Mouse (Mus musculus) stomach, embryonic 15.5 days (tissue): ENCODE measurements at regions not wholly inside any gene's neighbourhood (a gene's known extent, or its start where the extent isn't known, plus 50 kb on each side); places are given as distances from the start of the nearest gene placed in this dataset.

Source experiments
- ATAC-seq: fragments of 200-750 bp; cut with Nextera tagmentation; 2 replicates; pipeline ENCODE4 v1.8.0; 2017; ENCODE audit warnings: low read depth, moderate number of reproducible peaks, moderate TSS enrichment; ENCODE audit not compliant: insufficient read depth, low FRiP score
- H3K27ac ChIP-seq: fragments of 300-500 bp; sonication (generic); 2 replicates; pipeline ENCODE4 v1.5.1; 2015; ENCODE audit warnings: mild to moderate bottlenecking, inconsistent platforms
- H3K27me3 ChIP-seq: fragments of 300-500 bp; sonication (generic); replicated peaks from 2 replicates; pipeline ENCODE4 v1.6.1; 2015; ENCODE audit warnings: inconsistent platforms
- H3K36me3 ChIP-seq: fragments of 300-500 bp; sonication (generic); 2 replicates; pipeline ENCODE4 v1.6.1; 2015; ENCODE audit warnings: inconsistent platforms
- H3K4me1 ChIP-seq: fragments of 300-500 bp; sonication (generic); 2 replicates; pipeline ENCODE4 v1.6.1; 2015; ENCODE audit warnings: inconsistent platforms
- H3K4me2 ChIP-seq: fragments of 300-500 bp; sonication (generic); 2 replicates; pipeline ENCODE4 v1.6.1; 2015; ENCODE audit warnings: mild to moderate bottlenecking, inconsistent platforms
- H3K4me3 ChIP-seq: fragments of 300-500 bp; sonication (generic); replicated peaks from 2 replicates; pipeline ENCODE4 v1.5.1; 2015; ENCODE audit warnings: inconsistent platforms
- H3K9ac ChIP-seq: fragments of 300-500 bp; sonication (generic); 2 replicates; pipeline ENCODE4 v1.6.1; 2015; ENCODE audit warnings: inconsistent platforms
- H3K9me3 ChIP-seq: fragments of 300-500 bp; sonication (generic); 2 replicates; pipeline ENCODE4 v1.6.1; 2016; ENCODE audit warnings: inconsistent platforms
- WGBS: fragments of 180-500 bp; shearing (Covaris S2); methylation state at CpG from one replicate; pipeline ENCODE4 v1.1.7; 2015; 5-methylcytosine and 5-hydroxymethylcytosine counted together

DNA sequence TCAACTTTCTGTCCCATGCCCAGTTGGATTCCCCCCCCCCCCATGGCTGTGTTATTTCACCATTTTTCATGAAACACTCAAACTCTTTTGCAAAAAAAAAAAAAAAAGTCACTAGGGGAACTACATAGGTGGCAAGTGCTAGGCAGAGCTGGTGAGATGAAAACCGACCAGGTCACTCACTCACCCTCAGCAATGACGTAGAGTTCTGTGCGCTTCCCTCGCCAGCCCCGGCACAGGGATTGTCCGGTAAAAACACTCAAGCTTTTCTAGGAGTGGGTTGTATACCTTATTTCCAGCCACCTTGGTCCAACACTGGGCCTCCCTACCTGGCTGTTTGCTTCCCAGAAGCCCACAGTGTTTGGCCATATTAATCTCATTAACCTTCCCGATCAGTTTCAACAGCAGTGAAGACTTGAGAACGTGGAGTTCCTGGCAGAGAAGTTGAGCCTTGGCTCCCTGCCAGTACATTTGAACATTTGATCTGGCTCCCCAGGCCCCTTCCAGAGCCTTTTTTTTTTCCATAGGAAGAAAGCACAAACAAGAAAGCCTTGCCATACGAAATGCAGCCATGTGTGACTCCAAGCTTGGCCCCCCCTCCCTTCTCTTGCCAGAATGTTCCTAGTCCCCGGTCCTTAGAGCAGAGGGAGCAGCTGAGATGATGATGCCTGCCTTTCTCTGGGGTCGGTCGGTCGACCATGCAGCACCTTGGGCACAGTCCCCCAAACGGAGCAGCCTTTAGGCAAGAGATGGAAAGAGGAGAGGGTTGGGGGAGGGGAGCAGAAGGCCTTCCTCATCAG, 65.9 kb upstream of the Pou3f3 start:
- H3K4me1 ChIP-seq, result peaks cover 6% of the 10 kb centered on the region; the same call in 1 of the 2 replicates
- 0 out of 2 replicates have a peak overlapping the region, but pooled peaks have one; percentile 16 for H3K4me2 ChIP-seq
- 42% methylated on average over 14 of the region's 14 CpGs for WGBS
- H3K27me3 ChIP-seq, result no peaks in the 10 kb centered on the region
- H3K4me3 ChIP-seq, result no peak overlapping the region
- no peak overlapping the region for H3K9ac ChIP-seq
- ATAC-seq, result peak; percentile 60; the same call in 1 of the 2 replicates
- H3K36me3 ChIP-seq, result no peaks in the 10 kb centered on the region
- H3K27ac ChIP-seq, result no peak overlapping the region
- no peaks in the 10 kb centered on the region for H3K9me3 ChIP-seq

DNA sequence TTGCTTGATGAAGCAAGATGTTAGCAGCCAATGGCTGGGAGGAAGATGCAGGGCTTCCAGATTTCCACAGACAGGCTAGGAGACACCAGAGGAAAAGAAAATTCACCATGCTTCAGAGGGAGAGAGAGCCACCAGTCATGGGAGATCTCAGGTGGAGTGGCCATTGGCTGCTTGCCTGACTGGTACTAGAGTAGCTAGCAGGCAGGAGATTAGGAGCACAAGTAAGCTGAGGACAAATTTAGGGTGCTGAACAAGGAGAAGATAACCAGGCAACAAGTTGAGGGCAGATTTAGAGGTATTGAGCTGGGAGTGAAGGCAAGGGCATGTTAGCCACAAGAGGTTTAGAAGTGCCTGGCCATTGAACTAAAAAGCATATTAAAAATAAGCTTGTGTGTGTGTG, 63.3 kb upstream of the Pou3f3 start:
- Histone ChIP-seq H3K4me2 (no peak overlapping the region), H3K4me3 (no peak overlapping the region), H3K36me3 (no peaks in the 10 kb centered on the region), H3K27me3 (no peaks in the 10 kb centered on the region), H3K9me3 (no peaks in the 10 kb centered on the region), H3K27ac (no peak overlapping the region), H3K4me1 (peaks cover 6% of the 10 kb centered on the region; the same call in 1 of the 2 replicates), H3K9ac (no peak overlapping the region)
- ATAC-seq, result no peak

DNA sequence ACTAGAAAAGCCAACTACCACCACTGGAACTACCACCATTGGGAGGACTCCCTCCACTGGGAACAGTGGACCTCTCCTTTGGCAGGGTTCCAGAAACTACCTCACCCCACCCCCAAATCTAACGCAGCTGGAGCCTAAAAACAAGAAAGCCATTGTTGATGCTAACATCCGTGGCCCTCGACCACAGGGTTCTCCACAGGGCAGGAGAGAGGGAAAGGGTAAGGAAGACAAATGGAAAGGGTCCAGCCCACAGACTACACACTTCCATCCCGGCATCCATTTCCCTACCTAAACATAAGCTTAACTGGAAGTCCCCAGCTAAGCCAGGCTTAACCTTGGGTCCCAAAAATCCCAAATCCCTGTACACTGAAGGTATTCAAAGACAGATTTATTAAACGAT, 59.0 kb upstream of the Pou3f3 start:
- no peaks in the 10 kb centered on the region for H3K9me3 ChIP-seq
- WGBS, result 47% methylated on average over 5 of the region's 5 CpGs

More for the DNA sequence above, 59.0 kb upstream of the Pou3f3 start:
- Histone ChIP-seq H3K4me1 (no peaks in the 10 kb centered on the region), H3K4me3 (no peak overlapping the region), H3K4me2 (no peak overlapping the region), H3K27me3 (no peaks in the 10 kb centered on the region), H3K36me3 (no peaks in the 10 kb centered on the region), H3K27ac (no peak overlapping the region), H3K9ac (no peak overlapping the region)
- ATAC-seq, result no peak
